Mouse (Mus musculus) stomach, embryonic 16.5 days (tissue): Measurements from ENCODE around the gene Txnrd2. TPM values are rescaled to one million over a fixed set of nuclear protein-coding genes. Genes with fewer than 3 reads are reported as not detected.

ENCODE experiments used
- ATAC-seq: fragments of 200-750 bp; cut with Nextera tagmentation; 2 replicates; pipeline ENCODE4 v1.8.0; 2017; ENCODE audit warnings: moderate number of reproducible peaks, moderate TSS enrichment; ENCODE audit not compliant: insufficient read depth, low FRiP score
- H3K27ac ChIP-seq: fragments of 300-500 bp; sonication (generic); 2 replicates; pipeline ENCODE4 v1.5.1; 2014; ENCODE audit warnings: low read length
- H3K27me3 ChIP-seq: fragments of 300-500 bp; sonication (generic); 2 replicates; pipeline ENCODE4 v1.6.1; 2014; ENCODE audit warnings: low read length, control low read depth, mixed read lengths; ENCODE audit not compliant: control insufficient read depth, insufficient read depth
- H3K36me3 ChIP-seq: fragments of 300-500 bp; sonication (generic); 2 replicates; pipeline ENCODE4 v1.6.1; 2014; ENCODE audit warnings: low read length; ENCODE audit not compliant: control insufficient read depth, insufficient read depth
- H3K4me1 ChIP-seq: fragments of 300-500 bp; sonication (generic); 2 replicates; pipeline ENCODE4 v1.6.1; 2014; ENCODE audit warnings: low read length, control low read depth, mixed read lengths; ENCODE audit not compliant: control insufficient read depth, insufficient read depth
- H3K4me2 ChIP-seq: fragments of 300-500 bp; sonication (generic); 2 replicates; pipeline ENCODE4 v1.6.1; 2014; ENCODE audit warnings: low read depth, low read length, mixed read lengths
- H3K4me3 ChIP-seq: fragments of 300-500 bp; sonication (generic); replicated peaks from 2 replicates; pipeline ENCODE4 v1.5.1; 2014; ENCODE audit warnings: mild to moderate bottlenecking, low read length
- H3K9ac ChIP-seq: fragments of 300-500 bp; sonication (generic); 2 replicates; pipeline ENCODE4 v1.6.1; 2014; ENCODE audit warnings: low read length
- H3K9me3 ChIP-seq: fragments of 300-500 bp; sonication (generic); replicated peaks from 2 replicates; pipeline ENCODE4 v1.6.1; 2016; ENCODE audit warnings: low read length, control low read depth; ENCODE audit not compliant: control insufficient read depth
- WGBS: fragments of 180-500 bp; shearing (Covaris S2); extraction: QIAGEN DNeasy Blood & Tissue Kit; methylation state at CpG from one replicate; pipeline ENCODE4 v1.1.7; 2014; 5-methylcytosine and 5-hydroxymethylcytosine counted together
- polyA plus RNA-seq: library from polyadenylated mRNA; unstranded; fragments of >200 nt; fragmentation: Nextera tagmentation; extraction: Ambion mirVana; gene quantifications from 2 replicates; pipeline ENCODE4 v1.2.1, GENCODE M21; 2015

Gene Txnrd2
- polyA plus RNA-seq, 1 experiment from 2014 or later = 23.7 TPM

GRCm38 (mm10) chr16:18391728-18392127, 34.5 kb upstream of the Txnrd2 start:
- Histone ChIP-seq H3K9ac (no peak overlapping the region), H3K4me3 (no peak overlapping the region), H3K36me3 (no peaks in the 10 kb centered on the region), H3K27me3 (no peaks in the 10 kb centered on the region), H3K9me3 (no peaks in the 10 kb centered on the region), H3K27ac (no peak overlapping the region), H3K4me1 (peaks cover 52% of the 10 kb centered on the region), H3K4me2 (no peak overlapping the region)
- no peak for ATAC-seq
- WGBS = 75% methylated on average over 3 of the region's 3 CpGs

DNA sequence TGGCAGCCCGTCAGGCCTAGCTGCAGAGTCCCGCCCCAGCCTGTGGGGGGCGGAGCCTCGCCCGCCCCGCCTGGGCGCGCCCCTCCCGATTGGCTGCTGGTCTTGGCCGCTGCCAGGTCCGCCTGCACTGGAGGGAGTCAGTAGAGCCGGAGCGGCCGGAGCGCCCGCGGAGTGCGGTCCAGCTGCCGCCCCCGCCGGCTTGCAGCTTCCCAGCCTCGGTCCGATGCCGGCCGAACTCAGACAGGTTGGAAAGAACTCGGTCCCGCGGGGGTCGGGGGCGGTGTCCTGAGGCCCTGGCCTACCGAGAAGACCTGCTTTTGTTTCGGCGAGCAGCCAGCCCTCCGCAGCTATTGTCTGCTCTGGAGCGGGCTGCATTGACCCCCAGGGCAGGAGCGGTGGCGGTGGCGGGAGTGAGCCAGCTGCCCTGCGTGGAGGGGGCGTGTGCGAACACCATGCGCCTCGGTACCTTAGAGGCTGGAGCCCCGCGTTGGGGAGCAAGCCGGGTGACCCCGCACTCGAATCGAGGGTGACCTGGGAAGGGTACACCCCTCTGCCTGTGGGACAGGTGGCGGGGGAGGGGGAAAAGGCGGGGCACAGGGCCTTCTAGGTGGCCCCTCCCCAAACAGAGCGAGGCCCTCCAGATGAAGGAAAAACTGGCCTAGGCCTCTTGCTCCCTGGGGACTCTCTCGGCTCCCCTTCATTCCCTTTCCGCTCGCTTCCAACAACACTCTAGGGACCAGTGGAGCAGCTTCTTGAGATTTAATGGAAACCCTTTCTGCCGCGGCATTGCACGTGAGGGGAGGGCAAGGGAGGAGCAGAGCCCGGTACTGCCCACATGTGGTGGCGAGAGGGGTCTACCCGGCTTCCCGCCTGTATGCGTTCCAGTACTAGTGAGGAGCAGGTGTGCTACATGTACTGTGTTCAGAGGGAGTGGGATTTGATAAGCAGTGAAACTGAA, 33.4 kb upstream of the Txnrd2 start:
- Histone ChIP-seq H3K9ac (peak overlapping the region; percentile 79), H3K9me3 (no peaks in the 10 kb centered on the region), H3K27ac (peak overlapping the region; percentile 67), H3K4me1 (peaks cover 51% of the 10 kb centered on the region), H3K4me3 (peak overlapping the region; percentile 69), H3K36me3 (no peaks in the 10 kb centered on the region), H3K4me2 (peak overlapping the region; percentile 95), H3K27me3 (no peaks in the 10 kb centered on the region)
- under 1% methylated on average over 62 of the region's 63 CpGs for WGBS
- ATAC-seq = peak; percentile 88

DNA sequence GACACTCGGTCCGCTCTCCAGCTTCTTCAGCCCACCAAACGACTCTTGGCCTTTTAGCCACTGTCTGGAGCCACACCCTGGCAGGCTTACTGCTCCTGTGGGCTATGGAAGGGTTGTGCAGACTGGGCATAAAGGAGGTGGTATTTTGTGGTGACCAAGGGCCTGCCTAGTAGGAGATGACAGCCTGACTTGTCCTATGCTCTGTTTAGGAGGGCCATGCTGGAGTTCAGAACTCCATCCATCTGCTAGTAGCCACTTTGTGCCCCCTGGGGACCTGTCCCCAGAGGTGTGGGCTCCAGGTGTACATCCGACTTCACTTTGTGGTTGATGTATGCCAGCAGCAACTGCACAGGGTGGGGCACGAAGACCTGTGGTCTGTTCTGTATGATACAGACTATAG, 32.6 kb upstream of the Txnrd2 start:
- H3K27me3 ChIP-seq = no peaks in the 10 kb centered on the region
- H3K4me3 ChIP-seq = peak overlapping the region; percentile 69
- H3K9me3 ChIP-seq = no peaks in the 10 kb centered on the region
- 58% methylated on average over 5 of the region's 5 CpGs for WGBS
- ATAC-seq = no peak
- H3K9ac ChIP-seq = peak overlapping the region; percentile 79
- H3K4me2 ChIP-seq = peak overlapping the region; percentile 95
- no peak overlapping the region for H3K27ac ChIP-seq
- peaks cover 42% of the 10 kb centered on the region for H3K4me1 ChIP-seq
- H3K36me3 ChIP-seq = no peaks in the 10 kb centered on the region

GRCm38 (mm10) chr16:18394056-18394455, 32.1 kb upstream of the Txnrd2 start:
- Histone ChIP-seq H3K4me2 (peak overlapping the region; percentile 95; the same call in 1 of the 2 replicates), H3K4me1 (peaks cover 39% of the 10 kb centered on the region), H3K9me3 (no peaks in the 10 kb centered on the region), H3K27me3 (no peaks in the 10 kb centered on the region), H3K4me3 (0 out of 2 replicates have a peak overlapping the region, but pooled peaks have one; percentile 69), H3K9ac (no peak overlapping the region), H3K27ac (no peak overlapping the region), H3K36me3 (no peaks in the 10 kb centered on the region)
- WGBS = 76% methylated on average over 3 of the region's 3 CpGs
- no peak for ATAC-seq

DNA sequence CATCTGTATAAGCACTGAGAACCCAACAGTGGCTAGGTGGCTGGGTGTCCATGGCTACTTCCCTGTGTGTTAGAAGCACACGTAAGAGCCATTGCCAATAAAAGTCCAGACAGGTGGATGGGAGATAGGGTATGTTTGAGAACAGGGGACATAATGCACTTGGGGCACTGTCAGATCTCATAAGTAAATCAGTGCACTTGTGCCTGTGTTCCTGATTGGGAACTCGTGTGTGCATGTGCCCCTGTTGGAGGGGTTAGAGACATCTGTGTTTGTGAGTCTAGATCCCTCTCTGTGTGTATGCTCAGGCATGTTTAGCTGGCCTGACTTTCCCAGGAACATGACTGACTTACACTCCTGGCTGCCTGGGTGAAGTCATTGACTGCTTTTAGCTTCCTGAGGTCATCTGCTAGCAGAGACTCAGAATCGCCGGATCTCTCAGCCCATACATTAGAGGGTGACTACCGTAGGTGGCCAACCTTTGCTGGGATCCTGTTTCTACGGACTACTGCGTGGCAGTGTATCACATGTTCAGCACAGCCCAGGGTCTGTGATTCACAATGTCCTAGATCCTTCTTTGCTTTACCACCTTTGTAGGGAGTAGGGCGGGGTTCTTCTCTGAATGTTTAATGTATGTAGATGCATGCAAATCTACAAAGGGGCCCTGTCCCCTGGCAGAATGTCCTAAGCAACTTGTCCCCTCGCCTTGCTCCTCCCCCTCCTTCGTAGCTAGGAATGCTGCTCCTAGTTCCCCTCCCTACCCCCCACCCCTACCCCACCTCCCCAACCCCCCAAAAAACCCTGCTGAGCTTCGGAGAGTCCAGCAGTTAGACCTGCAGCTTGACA, 31.2 kb upstream of the Txnrd2 start:
- H3K4me2 ChIP-seq = 0 out of 2 replicates have a peak overlapping the region, but pooled peaks have one; percentile 19
- 34% methylated on average over 11 of the region's 11 CpGs for WGBS
- H3K27me3 ChIP-seq = no peaks in the 10 kb centered on the region
- H3K4me3 ChIP-seq = 0 out of 2 replicates have a peak overlapping the region, but pooled peaks have one; percentile 3
- H3K27ac ChIP-seq = peak overlapping the region; percentile 52
- peaks cover 39% of the 10 kb centered on the region for H3K4me1 ChIP-seq
- ATAC-seq = no peak
- no peaks in the 10 kb centered on the region for H3K36me3 ChIP-seq
- no peaks in the 10 kb centered on the region for H3K9me3 ChIP-seq
- no peak overlapping the region for H3K9ac ChIP-seq

DNA sequence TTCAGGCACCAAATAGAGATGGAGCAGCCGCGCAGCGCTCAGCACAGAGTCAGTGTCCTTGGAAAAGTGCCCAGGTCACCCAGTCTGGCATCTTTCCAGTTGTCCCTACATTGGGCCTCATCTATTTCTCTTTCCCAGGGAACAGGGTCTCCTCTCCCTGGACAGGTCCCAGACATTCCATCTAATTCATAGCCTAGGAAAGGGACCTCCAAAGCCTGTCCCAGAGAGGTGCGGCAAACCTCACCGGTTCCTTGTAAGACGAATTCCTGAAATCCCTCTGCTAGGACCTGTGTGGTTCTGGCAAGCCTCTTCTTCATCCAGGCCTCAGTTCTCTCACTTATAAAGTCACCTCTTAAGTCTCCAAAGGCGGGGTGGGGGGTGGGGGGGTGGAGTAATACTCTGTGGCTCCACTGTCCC, 30.6 kb upstream of the Txnrd2 start:
- ATAC-seq = no peak
- Histone ChIP-seq H3K9ac (0 out of 2 replicates have a peak overlapping the region, but pooled peaks have one; percentile 3), H3K27me3 (no peaks in the 10 kb centered on the region), H3K4me2 (0 out of 2 replicates have a peak overlapping the region, but pooled peaks have one; percentile 19), H3K27ac (peak overlapping the region; percentile 54), H3K4me1 (peaks cover 42% of the 10 kb centered on the region), H3K36me3 (no peaks in the 10 kb centered on the region), H3K9me3 (no peaks in the 10 kb centered on the region), H3K4me3 (no peak overlapping the region)
- 32% methylated on average over 6 of the region's 7 CpGs for WGBS

- 62% methylated on average over 2 of the region's 2 CpGs for WGBS
- peaks cover 42% of the 10 kb centered on the region for H3K4me1 ChIP-seq
- no peak overlapping the region for H3K4me2 ChIP-seq
- peak overlapping the region; percentile 54 for H3K27ac ChIP-seq
- H3K4me3 ChIP-seq = no peak overlapping the region
- H3K9ac ChIP-seq = peak overlapping the region; percentile 7; the same call in 1 of the 2 replicates
- H3K27me3 ChIP-seq = no peaks in the 10 kb centered on the region
- ATAC-seq = no peak
- no peaks in the 10 kb centered on the region for H3K9me3 ChIP-seq
- H3K36me3 ChIP-seq = no peaks in the 10 kb centered on the region
These were observed 30.0 kb upstream of the Txnrd2 start for GRCm38 (mm10) chr16:18396201-18396600.

- Histone ChIP-seq H3K4me3 (no peak overlapping the region), H3K4me2 (no peak overlapping the region), H3K9me3 (no peaks in the 10 kb centered on the region), H3K4me1 (peaks cover 39% of the 10 kb centered on the region), H3K27me3 (no peaks in the 10 kb centered on the region), H3K27ac (no peak overlapping the region), H3K9ac (peak overlapping the region; percentile 7; the same call in 1 of the 2 replicates), H3K36me3 (no peaks in the 10 kb centered on the region)
- ATAC-seq = no peak
- WGBS = 95% methylated on average over 27 of the region's 27 CpGs
These were observed 29.2 kb upstream of the Txnrd2 start for GRCm38 (mm10) chr16:18396791-18397621.
